Mouse (Mus musculus) embryonic fibroblast, embryonic 13.5 days (primary cell): Measurements from ENCODE around the gene Scd3.

Source experiments
- CTCF ChIP-seq: IDR thresholded peaks from 2 replicates; pipeline ENCODE4 v1.5.1; 2011; ENCODE audit warnings: mild to moderate bottlenecking, control low read depth, low read length, moderate library complexity, borderline replicate concordance; ENCODE audit not compliant: insufficient read depth
- POLR2A ChIP-seq: IDR thresholded peaks from 2 replicates; pipeline ENCODE4 v1.6.1; 2011; ENCODE audit warnings: low read depth, mild to moderate bottlenecking, control low read depth, low read length, moderate library complexity

DNA sequence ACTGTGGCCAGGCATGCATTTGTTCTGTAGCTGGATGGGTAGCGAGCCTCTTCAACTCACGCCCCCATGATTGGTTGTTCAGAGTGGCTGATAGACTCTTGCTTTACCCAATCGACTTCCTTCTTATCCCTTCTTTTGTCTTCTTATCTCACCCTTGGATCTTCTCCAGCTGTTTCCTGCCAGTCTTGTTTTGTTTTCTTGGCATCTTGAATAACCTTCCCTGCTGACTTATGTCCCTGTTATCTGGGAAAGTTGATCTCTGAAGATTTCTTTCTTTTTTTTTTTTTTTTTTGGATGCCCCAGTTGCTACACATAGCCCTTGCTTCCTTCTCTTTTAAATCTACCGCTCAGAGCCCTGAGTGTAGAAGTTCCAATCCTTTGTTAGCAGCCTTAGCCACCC, 56.4 kb downstream of the Scd3 start:
- no peak for TF ChIP-seq CTCF
- no peak for TF ChIP-seq POLR2A
